Mouse (Mus musculus) bone marrow macrophage, adult 2 months (primary cell): ENCODE data around the gene Glis2. TPM values are rescaled to one million over a fixed set of nuclear protein-coding genes. Genes with fewer than 3 reads are reported as not detected.

Experiments
- H3K27ac ChIP-seq: 2 replicates; pipeline ENCODE4 v1.5.1; 2012; ENCODE audit warnings: low read depth, low read length; ENCODE audit not compliant: insufficient read depth
- H3K4me1 ChIP-seq: 2 replicates; pipeline ENCODE4 v1.6.1; 2012; ENCODE audit warnings: low read length; ENCODE audit not compliant: control insufficient read depth, insufficient read depth
- H3K4me3 ChIP-seq: 2 replicates; pipeline ENCODE4 v1.5.1; 2012; ENCODE audit warnings: mild to moderate bottlenecking, low read length, moderate library complexity; ENCODE audit not compliant: insufficient read depth
- CTCF ChIP-seq: IDR thresholded peaks from 2 replicates; pipeline ENCODE4 v1.5.1; 2012; ENCODE audit warnings: low read depth, mild to moderate bottlenecking, low read length, moderate library complexity
- POLR2A ChIP-seq: IDR thresholded peaks from 2 replicates; pipeline ENCODE4 v1.6.1; 2012; ENCODE audit warnings: mild to moderate bottlenecking, low read depth, low read length, borderline replicate concordance
- polyA plus RNA-seq: library from polyadenylated mRNA; stranded (reverse); fragments of >200 nt; gene quantifications from 2 replicates; pipeline ENCODE4 v1.2.4, GENCODE M21; 2012; ENCODE audit not compliant: missing spikeins, insufficient read depth, insufficient read length

Gene Glis2
- polyA plus RNA-seq, 1 experiment: 1.3 TPM

DNA sequence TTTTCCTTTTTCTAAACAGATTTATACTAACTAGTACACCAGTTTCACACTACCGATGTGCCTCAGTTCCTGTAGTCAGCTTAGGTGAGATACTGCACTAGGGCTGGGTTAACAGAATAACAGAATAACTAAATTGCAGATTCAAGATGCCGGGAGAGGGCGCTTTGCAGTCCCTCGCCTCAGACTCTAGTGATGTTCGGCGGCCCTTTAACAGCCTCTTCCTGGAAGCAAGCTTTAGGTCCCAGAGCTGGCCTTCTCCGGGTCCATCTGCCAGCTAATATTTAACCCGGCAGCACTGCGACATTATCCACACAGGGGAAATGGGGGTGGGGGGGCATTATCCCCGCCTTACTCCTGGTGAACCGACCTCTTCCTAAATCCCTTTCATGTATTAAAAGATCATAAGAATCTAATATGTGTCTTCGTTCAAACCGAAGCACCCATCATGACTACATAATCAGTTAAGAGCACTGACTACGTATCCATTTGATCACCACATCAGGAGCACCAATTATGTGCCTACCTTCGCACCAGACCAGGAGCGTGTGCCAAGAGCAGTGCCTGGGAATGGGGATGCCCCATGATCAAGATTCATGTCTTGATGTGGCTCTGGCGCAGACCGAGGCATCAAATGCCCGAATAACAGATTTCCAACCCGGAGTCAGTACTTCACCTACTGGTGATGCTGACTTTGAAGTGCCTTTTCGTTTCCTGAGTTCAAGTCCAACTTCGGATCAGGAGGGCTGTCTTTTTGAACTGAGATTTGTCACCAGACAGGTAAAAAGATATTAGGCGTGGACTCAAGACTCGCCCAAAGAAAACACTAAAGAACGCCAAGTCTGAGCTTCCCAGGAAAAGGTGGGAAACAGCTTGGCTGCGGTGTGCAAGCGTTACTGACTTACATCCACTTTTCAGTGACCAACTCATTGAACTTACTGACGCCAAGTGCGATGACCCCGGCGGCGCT is 1.3 kb upstream of the Glis2 start:
- TF ChIP-seq CTCF: no peak
- no peak for TF ChIP-seq POLR2A
- Histone ChIP-seq H3K4me1 (no peaks in the 10 kb centered on the region), H3K4me3 (no peak overlapping the region), H3K27ac (no peak overlapping the region)

DNA sequence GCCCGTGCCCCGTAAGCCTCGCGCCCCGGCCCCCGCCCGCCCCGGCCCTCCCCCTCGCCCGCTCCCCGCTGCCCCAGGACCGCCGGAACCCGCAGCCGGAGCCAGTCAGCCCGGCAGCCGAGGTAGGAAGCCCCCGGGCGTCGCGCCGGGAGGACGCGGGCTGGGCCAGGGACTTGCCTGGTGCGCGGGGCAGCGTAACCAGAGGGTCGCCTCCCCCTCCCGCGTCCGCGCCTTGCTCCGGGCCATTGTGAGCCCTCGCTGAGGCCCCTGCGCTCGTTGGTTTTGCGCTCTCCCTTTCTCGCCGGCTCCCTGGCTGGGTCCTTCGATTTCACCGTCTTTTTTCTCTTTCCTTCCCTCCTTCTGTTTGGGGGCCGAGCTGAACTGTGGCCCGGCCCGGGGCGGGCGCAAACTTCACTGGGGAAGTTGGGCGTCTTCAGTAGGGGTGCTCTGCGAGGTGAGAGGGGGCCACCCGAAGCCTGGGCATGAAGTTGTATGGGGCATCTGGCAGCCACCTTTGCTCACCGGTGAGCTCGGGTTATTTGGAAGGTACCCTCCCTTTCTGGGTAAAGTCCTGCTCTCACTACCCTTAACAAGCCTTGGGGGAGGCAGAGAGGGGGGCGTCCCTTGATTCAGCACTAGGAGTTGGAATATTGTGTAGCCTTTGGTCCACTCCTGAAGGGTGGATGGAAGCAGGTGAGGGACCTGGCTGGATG is 457 bp downstream of the Glis2 start:
- Histone ChIP-seq H3K27ac (no peak overlapping the region), H3K4me1 (no peaks in the 10 kb centered on the region), H3K4me3 (peak overlapping the region; percentile 58)
- TF ChIP-seq POLR2A: no peak
- TF ChIP-seq CTCF: no peak

DNA sequence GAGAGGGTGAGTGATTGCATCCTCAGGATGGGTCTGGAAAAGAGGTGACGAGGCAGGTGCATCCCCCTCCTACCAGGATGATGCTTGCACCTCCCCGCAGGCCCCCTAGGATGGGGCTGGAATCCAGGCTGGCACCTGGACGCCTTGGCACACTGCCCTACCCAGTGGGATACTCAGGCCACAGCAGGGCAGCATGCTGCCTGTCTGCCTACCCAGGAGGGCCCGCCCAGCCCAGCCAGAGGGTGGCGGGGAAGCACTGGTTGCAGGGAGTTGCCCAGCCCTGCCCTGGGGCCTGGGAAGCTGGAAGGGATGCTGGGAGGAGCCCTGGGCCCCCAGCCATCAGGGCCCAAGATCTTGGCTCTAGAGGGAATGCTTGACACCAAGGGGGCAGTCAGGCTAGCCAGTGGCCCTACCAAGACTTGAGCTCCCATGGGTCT is 1.0 kb downstream of the Glis2 start:
- no peak overlapping the region for H3K4me3 ChIP-seq
- no peak for TF ChIP-seq CTCF
- TF ChIP-seq POLR2A: no peak
- H3K4me1 ChIP-seq: no peaks in the 10 kb centered on the region
- H3K27ac ChIP-seq: no peak overlapping the region

DNA sequence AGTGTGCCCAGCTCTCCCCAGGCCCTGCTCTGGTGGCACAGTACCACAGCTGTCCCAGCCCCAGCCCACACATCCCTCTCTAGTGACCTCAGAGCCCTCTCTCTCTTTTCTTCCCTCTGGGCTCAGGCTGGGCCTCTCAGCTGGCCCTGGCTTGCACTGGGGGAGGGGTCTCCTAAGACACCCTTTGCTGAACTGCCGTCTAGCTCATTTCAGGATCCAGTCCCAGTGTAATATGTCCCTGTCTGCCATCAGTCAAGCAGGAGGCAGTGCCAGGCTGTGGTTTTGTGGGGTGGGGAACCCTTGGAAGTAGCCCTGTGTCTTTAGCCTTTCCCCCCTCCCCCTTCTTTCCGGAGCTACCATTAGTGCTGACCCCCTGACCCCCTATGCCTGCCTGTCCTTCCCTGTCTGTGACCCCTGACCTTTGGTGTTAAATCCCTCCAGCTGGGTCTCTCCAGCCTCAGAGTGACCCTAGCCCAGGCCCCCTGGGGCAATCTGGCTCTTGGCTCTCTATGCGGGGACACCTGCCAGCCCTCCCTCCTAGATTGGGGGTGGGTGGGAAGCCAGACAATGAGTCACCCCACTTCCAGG is 1.7 kb downstream of the Glis2 start:
- TF ChIP-seq POLR2A (no peak), CTCF (no peak)
- H3K4me3 ChIP-seq: no peak overlapping the region
- no peaks in the 10 kb centered on the region for H3K4me1 ChIP-seq
- H3K27ac ChIP-seq: no peak overlapping the region

DNA sequence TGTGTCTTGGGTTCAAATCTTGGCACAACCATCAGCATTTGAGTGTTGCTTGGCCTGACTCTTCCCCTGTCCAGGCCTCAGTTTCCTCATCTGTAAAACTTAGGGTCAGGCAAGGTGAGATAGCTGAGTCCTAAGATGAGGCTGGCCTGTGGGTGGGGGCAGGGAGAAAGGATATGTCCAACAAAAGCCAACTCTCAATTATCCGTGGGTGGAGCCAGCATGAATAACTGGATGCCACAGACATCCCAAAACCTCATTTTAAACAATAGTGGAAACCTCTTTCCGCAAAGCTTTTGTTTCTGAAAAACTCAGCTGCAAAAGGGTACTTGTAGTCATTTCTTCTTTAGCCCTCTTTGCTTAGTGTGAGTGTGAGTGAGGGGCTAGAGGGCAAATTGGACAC is 2.3 kb downstream of the Glis2 start:
- TF ChIP-seq CTCF (no peak), POLR2A (no peak)
- Histone ChIP-seq H3K4me1 (no peaks in the 10 kb centered on the region), H3K4me3 (no peak overlapping the region), H3K27ac (no peak overlapping the region)

DNA sequence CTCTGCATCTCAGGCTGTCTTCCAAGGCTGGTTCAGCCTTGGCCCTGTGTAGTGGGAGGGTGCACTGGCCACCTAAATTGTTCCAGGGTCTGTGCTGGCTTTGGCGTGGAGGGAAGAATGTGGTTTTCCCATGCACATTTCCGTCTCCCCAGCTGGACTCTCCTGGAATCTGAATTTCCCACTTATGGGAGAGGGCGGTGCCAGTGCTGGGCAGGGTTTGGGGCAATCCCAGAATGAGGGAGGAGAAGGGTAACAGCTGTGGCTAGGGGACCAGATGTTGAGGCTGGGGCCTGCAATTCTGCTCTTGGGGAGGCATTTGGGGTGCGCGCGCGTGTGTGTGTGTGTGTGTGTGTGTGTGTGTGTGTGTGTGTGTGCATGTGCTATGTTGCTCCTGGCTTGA is 2.8 kb downstream of the Glis2 start:
- Histone ChIP-seq H3K4me1 (no peaks in the 10 kb centered on the region), H3K4me3 (no peak overlapping the region), H3K27ac (no peak overlapping the region)
- TF ChIP-seq POLR2A (no peak), CTCF (no peak)

DNA sequence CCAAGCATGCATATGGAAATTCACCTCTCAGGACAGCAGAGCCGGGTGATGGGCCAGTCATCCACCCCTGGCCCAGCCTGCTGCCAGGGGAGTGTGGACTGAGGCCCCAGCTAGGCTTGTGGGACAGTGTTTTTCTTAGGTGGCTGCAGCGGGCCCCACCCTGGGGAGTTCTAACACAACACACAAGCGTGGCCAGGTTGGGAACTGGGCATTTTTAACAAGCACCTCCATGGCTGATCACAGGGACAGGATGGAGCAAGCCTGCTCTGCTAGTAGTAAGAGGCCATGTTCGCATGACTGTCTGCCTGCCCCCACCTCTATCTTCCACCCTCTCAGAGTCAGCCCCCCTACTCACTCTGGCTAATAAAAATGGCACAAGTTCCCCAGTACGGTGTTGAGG is 3.5 kb downstream of the Glis2 start:
- TF ChIP-seq POLR2A (no peak), CTCF (no peak)
- Histone ChIP-seq H3K4me1 (no peaks in the 10 kb centered on the region), H3K27ac (no peak overlapping the region), H3K4me3 (no peak overlapping the region)

DNA sequence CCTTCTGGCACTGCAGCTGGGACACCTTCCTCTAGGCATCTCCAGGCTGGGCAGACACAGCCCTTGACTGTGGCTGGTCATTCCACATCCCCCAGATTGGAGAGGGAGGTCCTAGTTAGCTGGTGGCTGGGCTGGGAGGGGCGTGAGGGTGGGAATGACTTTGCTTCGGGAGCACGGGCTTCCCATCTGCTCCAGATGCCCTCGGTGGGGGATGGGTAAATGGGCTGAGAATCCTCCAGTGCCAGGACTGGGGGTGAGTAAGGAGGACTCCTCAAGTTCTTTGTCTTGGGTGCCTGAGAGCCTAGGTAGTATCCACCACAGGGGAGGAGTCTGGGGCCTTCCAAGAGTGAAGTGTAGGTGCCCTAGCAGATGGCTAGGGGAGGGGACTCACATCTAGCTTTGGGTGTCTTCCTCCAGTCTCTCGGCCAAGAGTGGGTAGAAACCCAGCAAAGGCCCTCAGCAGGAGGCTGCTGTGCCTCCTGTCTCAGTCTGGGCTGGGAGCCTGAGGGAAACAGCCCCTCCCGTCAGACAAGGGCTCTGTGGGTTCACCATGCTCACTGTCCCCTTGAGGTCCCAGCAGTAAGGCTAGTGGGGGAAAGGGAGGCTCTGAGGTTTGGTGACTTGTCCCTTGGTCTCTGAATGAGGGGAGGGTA is 4.5 kb downstream of the Glis2 start:
- Histone ChIP-seq H3K27ac (no peak overlapping the region), H3K4me3 (no peak overlapping the region), H3K4me1 (no peaks in the 10 kb centered on the region)
- TF ChIP-seq POLR2A (no peak), CTCF (no peak)

DNA sequence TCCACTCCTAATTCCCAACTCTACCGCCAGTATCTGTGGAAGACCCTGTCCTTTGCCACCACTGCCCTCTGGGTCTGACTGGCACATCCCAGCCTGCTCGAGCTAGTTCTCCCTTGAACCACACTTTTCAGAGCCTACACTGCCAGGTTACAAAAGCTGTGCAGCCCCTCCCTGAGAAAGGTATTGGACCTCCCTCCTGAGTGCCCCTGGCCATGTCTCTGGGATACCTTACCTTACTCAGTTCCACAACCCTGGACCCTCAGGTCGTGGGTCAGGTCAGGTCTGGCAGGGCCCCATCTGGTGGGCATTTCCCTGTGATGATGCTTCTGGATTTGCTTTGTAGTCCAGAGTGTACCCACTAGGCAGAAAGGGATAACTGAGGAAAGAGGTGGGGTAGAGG is 5.1 kb downstream of the Glis2 start:
- Histone ChIP-seq H3K27ac (no peak overlapping the region), H3K4me3 (no peak overlapping the region), H3K4me1 (no peaks in the 10 kb centered on the region)
- TF ChIP-seq CTCF (no peak), POLR2A (no peak)
